Mouse (Mus musculus): ENCODE results near the gene Maml2. TPM values are rescaled to one million over a fixed set of nuclear protein-coding genes. Genes with fewer than 3 reads are reported as not detected.

Gene Maml2
- total RNA-seq, 2 experiments from 2014 or later, result 5.0 to 6.5 TPM

DNA sequence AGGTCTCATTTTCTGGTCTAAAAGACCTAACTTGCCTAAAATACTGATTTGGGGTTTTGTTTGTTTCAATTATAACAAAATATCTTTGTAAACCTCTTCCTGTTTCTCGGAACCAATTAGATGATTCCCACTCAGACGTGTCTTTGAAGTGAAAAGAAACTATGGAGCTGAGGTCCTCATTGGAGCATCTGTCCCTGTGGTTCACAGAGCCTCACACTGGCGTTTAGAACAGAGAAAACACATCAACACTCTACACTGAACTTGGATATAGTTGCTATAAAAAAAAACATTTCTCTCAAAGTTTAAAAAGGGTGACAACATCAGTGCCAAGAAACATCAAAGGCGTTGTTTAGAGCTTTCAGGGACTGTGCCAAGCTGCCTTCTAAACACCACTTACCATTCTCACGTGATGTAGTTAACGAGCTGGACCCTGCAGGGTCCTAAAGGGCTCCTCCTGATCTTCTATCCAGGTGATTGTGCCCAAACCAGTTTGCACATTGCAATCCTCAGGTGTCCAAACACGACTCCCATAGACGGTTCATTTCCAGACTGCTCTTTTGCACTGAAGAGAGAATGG, 309.9 kb downstream of the Maml2 start:
- no peak for DNase-seq (ENCODE audit: low spot score in 2 of 2)

DNA sequence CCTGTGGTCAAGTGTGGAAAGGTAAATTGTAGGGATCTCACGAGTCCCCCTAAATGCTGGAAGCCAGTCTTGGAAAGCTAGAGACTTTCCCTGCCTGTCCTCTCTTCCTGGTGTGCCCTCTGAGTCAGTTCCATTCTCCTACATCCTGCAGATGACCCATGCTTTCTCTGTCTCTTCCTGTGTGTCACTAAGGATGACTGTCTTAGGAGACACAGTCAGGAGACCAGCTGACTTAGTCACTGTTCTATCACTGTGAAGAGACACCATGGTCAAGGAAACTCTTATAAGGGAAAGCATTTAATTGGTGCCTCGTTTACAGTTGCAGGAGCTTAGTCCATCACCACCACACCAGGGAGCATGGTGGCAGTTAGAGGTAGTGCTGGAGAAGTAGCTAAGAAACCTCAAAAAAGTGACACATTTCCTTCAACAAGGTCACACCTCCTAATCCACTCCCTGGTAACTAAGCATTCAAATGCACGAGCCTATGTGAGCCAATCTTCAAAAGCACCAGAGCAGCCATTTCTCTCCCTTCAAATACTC, 310.8 kb downstream of the Maml2 start:
- DNase-seq (ENCODE audit: low spot score in 2 of 2), result no peak

DNA sequence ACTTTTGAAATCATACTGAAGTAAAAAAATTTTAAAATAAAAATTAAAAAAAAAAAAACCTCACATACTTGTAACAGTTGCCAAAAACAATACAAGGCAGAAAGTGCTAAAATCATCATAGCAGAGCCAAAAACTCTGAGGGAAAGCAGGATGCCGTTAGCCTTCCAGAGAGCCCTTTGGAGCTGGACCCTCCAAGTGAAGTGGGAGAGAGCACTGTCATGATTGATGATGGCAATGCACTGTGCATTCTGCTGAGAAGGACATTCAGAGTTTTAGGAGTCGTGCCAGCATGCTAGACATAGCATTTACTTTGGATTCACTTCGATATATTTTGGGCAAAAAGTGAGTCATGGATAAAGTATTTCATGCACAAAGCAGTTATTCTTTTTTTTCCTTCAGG, 313.8 kb downstream of the Maml2 start:
- DNase-seq (ENCODE audit: low spot score in 2 of 2), result no peak

- no peak for DNase-seq (ENCODE audit: low spot score in 2 of 2)
These were observed 314.6 kb downstream of the Maml2 start for GRCm38 (mm10) chr9:13612371-13612770.

GRCm38 (mm10) chr9:13613325-13614268, 315.8 kb downstream of the Maml2 start:
- DNase-seq (ENCODE audit: low spot score in 2 of 2), result no peak

DNA sequence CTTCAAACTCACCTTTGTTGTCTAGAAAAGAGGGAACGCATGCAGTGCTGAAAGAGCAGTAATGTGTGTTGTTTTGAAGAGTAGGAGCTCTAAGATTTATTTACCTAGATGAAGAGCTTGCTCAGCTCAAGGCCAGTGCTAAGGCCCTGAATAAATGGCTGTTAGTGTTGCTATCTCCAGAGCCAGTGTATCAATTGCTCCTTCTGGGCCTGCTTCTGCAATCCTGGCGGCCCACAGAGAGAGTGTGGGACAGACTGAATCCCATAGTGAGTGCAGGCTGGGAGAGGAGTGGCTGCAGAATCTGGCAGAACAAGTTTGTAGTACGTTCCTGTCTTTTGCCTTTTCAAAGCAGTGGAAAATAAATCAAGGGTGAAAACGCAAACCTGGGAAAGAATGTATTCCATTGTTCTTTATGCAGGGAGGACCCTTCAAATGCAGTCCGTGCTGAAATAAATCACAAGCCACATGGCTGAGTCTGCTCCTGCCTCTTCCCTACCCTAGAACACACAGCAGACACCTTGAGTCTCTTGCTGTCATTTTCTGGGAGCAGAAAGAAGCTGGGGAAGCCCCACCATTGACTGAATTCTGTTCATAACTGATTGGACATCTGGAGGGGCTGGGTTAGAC, 318.7 kb downstream of the Maml2 start:
- DNase-seq (ENCODE audit: low spot score in 2 of 2), result no peak

DNA sequence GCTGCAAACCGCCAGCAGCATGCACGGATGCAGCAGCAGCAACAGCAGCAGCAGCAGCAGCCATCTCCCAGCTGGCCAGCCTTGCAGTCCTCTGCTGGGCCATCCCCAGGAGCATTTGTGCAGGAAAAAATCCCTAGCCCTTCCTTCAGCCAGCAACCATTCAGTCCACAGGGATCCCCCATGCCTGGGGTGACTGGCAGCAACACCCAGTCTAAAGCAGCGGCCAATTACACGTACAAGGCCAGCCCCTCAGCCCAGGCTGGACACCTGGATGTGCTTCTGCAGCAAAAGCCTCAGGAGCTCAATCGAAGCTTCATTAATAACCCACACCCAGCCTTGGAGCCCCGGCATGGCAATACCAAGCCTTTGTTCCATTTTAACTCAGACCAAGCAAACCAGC, 323.0 kb downstream of the Maml2 start:
- no peak for DNase-seq (ENCODE audit: low spot score in 2 of 2)

DNA sequence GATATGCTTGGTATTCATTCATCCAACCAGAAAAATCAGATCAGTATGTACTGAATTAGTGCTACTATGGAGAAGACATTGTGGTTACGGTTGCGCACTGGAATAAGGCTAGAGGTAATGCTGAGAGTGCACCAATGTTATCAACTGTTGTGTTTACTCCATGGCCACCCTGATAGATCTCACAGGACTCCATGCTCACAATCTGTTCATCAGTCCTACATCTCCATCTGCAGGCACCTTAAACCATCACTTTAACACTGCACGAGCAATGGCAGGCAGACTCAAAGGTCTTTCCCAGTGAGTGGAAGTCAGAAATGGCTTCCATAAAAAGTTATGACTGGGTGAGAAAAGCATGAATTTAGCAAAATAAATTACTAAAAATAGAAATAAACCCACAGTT, 324.2 kb downstream of the Maml2 start:
- DNase-seq (ENCODE audit: low spot score in 2 of 2), result no peak

DNA sequence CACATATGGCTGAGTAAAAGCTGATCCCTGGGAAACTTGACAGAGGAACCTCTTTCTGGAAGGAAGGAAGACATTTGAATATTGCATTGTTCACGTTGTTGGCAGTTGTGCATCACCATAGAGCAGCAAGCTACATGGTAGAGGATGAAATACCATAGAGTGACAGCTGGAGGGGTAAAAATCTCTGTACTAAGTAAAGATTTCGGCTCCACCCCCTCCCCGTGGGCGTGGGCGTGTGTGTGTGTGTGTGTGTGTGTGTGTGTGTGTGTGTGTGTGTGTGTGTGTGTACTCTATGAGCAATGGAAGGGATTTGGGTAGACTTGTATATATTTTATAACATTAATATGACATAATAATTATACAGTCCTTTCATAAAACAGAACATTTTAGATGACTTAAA, 324.7 kb downstream of the Maml2 start:
- DNase-seq (ENCODE audit: low spot score in 2 of 2), result no peak

GRCm38 (mm10) chr9:13623892-13624422, 326.2 kb downstream of the Maml2 start:
- no peak for DNase-seq (ENCODE audit: low spot score in 2 of 2)

DNA sequence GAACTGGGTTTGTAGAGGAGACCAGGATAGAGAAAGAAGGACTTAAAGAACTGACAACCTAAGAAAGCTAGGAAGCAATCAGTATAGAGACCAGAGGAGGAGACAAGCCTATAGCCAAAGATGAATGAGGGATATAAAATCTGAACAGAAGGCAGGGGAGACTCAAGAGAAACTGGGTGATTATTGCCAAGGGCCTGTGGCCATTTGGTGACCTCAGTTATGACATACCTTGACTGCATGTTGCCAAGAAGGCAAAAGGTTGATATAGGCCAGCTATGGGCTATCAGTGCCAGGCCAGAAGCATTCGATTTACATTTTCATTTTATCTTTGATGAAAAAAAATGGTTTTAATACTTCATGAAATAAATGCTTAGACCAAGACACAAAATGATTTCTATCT, 327.0 kb downstream of the Maml2 start:
- no peak for DNase-seq (ENCODE audit: low spot score in 2 of 2)

- no peak for DNase-seq (ENCODE audit: low spot score in 2 of 2)
These were observed 327.5 kb downstream of the Maml2 start for GRCm38 (mm10) chr9:13625215-13625614.

GRCm38 (mm10) chr9:13626480-13626879, 328.7 kb downstream of the Maml2 start:
- DNase-seq (ENCODE audit: low spot score in 2 of 2), result no peak

- DNase-seq (ENCODE audit: low spot score in 2 of 2), result no peak
These were observed 335.6 kb downstream of the Maml2 start for GRCm38 (mm10) chr9:13633371-13633770.

GRCm38 (mm10) chr9:13639655-13640054, 341.9 kb downstream of the Maml2 start:
- no peak for DNase-seq (ENCODE audit: low spot score in 2 of 2)

DNA sequence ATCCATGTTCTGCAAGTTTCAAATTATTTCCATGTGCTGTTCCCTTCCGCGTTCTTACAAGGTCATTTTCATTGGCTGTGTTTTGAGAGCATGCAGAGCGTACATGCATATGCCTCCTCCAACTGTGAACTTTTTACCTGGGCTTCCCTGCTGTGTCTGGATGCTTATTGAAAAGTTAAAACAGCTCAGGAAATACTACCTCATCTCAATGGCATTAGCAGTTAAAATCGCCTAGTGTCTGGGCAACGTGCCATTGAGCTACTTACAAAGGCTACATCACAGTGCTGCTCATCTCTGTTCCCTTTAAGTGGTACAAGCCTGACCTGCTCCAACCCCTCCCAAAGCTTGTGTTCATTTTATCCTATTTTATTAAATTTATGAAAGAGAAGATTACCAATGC, 347.4 kb downstream of the Maml2 start:
- DNase-seq (ENCODE audit: low spot score in 2 of 2), result peak in 1 of 2 experiments; percentile 4

DNA sequence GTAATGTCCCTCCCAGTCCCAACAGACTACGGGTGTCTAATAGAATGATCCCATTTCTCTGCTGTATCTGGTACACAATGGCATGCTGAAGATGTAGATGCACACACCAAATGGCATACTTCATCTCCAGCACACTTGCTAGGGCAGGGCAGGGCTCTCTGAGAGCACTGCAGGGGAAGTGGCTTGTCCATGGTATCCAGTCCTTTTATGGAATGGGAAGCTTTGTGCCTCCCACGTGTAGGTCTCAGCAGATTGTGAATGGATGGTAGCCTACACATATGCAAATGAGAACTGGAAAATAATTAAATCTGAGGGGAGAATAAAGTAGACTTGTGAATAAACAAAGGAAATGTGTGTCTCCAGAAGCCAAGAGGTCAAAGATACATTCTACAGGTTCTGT, 353.3 kb downstream of the Maml2 start:
- no peak for DNase-seq (ENCODE audit: low spot score in 2 of 2)

- no peak for DNase-seq (ENCODE audit: low spot score in 2 of 2)
These were observed 354.1 kb downstream of the Maml2 start for GRCm38 (mm10) chr9:13651828-13652227.

GRCm38 (mm10) chr9:13652389-13652877, 354.7 kb downstream of the Maml2 start:
- DNase-seq (ENCODE audit: low spot score in 2 of 2), result no peak

DNA sequence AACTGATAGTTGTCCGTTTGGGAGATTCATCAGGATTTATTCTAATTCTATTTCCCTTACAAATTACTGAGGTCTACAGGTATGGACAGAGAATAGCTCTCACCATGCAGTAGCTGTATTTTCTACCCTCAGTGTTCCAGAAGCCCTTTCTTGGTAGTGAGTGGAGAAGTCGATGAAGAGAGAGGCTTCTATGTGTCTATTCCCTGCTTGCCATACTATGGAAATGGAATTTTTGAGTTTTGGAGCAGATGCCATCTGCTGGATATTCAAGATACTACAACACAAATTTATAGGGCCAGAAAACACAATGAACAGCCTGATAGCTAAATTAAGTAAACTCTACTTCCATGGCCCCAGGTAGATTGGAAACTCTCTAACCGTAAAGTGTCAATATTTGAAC, 355.2 kb downstream of the Maml2 start:
- no peak for DNase-seq (ENCODE audit: low spot score in 2 of 2)
